Mouse (Mus musculus) small intestine, adult 10 weeks (tissue): ENCODE data around the gene Adcyap1r1. TPM values are rescaled to one million over a fixed set of nuclear protein-coding genes. Genes with fewer than 3 reads are reported as not detected.

Experiments
- polyA plus RNA-seq: library from polyadenylated mRNA; stranded (reverse); fragments of 350-450 nt; fragmentation: Illumina TruSeq; extraction: RNeasy Lipid Tissue Mini Kit (QIAGEN cat#74804); gene quantifications from one replicate; pipeline ENCODE4 v1.2.3, GENCODE M21; 2014; ENCODE audit warnings: low replicate concordance

Gene Adcyap1r1
- polyA plus RNA-seq, result 0.37 TPM

DNA sequence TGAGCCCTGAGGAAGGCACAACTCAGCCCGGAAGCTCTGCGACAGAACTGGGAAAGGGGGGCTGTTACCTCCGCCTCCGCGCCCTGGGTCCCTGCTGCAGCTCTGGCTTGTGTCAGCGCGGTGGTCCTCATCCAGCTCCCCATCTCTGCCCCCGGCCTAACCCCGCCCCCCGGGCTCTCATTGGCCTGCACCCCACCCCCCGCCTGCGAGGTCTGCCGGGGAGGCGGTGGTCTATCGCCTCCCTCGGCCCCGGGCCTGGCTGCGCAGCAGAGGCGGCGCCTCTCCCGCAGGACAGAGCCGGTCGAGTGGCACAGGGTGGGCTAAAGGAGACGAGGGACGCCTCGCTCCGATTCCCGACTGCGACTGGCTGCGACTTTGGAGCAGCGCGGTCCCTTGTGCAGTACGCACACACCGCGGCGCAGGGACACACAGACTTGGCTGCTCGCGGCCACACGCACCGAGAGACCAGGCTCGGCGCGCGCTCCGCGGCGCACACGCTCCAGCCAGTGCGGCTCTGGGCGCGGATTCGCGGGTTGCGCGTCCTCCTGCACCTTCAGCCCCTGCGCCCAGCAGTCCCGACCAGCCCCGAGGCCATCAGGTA lies at the start of gene Adcyap1r1:
Gene Adcyap1r1 (plus strand): TSS at position 208 of the 601 bp plus-strand sequence.

Other genes starting within 250 kb of the Adcyap1r1 start
- gene Mindy4, start 248.6 kb upstream of the Adcyap1r1 start, polyA plus RNA-seq, result 0.26 TPM
- gene Aqp1, start 115.5 kb upstream of the Adcyap1r1 start, polyA plus RNA-seq, result 10.2 TPM
- not detected for gene Ghrhr, start 75.7 kb upstream of the Adcyap1r1 start, polyA plus RNA-seq
- gene Neurod6, start 229.3 kb downstream of the Adcyap1r1 start, polyA plus RNA-seq, result not detected